Mouse (Mus musculus): ENCODE data around the gene Mff. TPM values are rescaled to one million over a fixed set of nuclear protein-coding genes. Genes with fewer than 3 reads are reported as not detected.

The Mff gene
- polyA plus RNA-seq, 1 experiment from 2014 or later: 364 TPM

DNA sequence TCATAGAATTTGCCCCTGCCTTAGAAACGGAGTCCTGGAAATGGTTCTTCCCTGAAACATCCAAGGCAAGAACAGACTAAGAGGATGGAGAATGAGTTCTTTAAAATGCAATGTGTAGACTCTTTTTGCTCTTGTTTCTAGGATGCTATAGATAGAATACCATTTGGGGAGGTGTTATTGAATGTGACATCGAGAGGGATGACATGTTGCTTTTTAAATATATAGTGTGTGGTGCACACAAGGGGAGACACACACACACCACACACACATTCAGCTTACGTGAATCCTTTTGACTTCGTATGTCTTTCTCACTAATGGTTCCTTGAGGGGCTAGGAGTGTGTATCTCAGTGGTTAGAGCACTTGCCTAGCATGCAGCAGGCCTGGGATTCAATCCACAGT is 50.6 kb downstream of the Mff start:
- Histone ChIP-seq H3K27ac (no peak overlapping the region), H3K9ac (no peak overlapping the region), H3K27me3 (no peaks in the 10 kb centered on the region), H3K4me2 (no peak overlapping the region), H3K4me3 (no peak overlapping the region), H3K9me3 (no peaks in the 10 kb centered on the region), H3K4me1 (replicated peaks) (no peaks in the 10 kb centered on the region), H3K36me3 (0 out of 2 replicates have a peak, but pooled peaks cover 3% of the 10 kb centered on the region)
- whole genome bisulfite sequencing: 94% methylated on average over 4 of the region's 4 CpGs
- no peak for ATAC-seq (ENCODE audit: low FRiP score)

DNA sequence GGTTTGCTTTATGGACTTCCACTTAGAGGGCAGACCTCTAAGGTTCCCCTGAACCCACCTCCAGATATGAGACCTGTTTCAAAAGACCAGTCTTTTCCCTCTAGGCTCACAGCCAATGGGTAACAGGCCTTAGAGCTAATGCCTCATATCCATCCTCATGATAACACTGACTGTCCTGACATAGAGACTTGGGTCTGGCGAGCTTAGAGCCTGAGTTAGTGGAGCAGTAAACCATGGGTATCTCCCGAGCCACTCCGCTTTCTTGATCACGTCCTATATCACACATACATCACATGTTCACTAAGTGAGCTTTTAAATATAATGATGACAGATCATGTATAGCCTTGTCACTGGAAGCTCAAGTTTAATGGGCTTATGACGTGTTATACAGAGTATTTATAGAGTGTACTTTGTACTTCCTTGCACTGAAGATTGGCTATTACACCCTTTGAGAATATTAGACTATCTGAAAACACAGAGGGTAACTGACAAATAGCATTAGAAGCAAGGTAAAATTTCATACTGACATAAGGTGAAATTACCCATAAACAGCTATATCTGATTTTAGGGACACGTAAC is 54.8 kb downstream of the Mff start:
- no peak overlapping the region for H3K27ac ChIP-seq
- no peak overlapping the region for H3K4me2 ChIP-seq
- no peaks in the 10 kb centered on the region for H3K9me3 ChIP-seq
- no peaks in the 10 kb centered on the region for H3K27me3 ChIP-seq
- H3K4me1 ChIP-seq (replicated peaks): no peaks in the 10 kb centered on the region
- no peak overlapping the region for H3K9ac ChIP-seq
- no peaks in the 10 kb centered on the region for H3K36me3 ChIP-seq
- no peak overlapping the region for H3K4me3 ChIP-seq
- 90% methylated on average over 6 of the region's 6 CpGs for WGBS
- no peak for ATAC-seq (ENCODE audit: low FRiP score)

DNA sequence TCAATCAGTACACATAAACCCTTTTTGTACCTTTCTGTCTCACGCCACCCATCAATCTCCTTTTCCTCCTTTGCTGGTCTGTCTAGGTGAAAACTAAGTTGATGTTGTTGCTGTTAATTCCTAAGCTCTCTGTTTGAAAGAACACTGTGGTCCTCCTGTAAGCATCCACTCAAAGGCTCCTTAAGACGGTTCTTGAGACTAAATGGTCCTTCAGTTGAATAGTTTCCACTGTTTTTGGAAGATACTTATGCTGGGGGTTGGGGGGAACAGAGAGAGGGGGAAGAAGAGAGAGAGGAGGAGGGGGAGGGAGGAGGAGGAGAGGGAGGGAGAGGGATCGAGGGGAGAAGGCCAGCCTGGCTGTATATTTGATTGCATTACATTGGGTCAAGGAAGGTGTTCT is 58.9 kb downstream of the Mff start:
- ATAC-seq (ENCODE audit: low FRiP score): no peak
- H3K9ac ChIP-seq: no peak overlapping the region
- 87% methylated on average over 3 of the region's 3 CpGs for WGBS

GRCm38 (mm10) chr1:82785546-82785945 is 60.9 kb downstream of the Mff start:
- no peaks in the 10 kb centered on the region for H3K27me3 ChIP-seq
- H3K36me3 ChIP-seq: no peaks in the 10 kb centered on the region
- no peak for ATAC-seq (ENCODE audit: low FRiP score)
- no peak overlapping the region for H3K9ac ChIP-seq
- 0 out of 2 replicates have a peak, but pooled peaks cover 3% of the 10 kb centered on the region for H3K4me1 ChIP-seq (replicated peaks)
- H3K4me3 ChIP-seq: no peak overlapping the region
- H3K4me2 ChIP-seq: no peak overlapping the region
- no peaks in the 10 kb centered on the region for H3K9me3 ChIP-seq
- H3K27ac ChIP-seq: no peak overlapping the region
- WGBS: 82% methylated on average over 6 of the region's 6 CpGs

More for the DNA sequence above, 58.9 kb downstream of the Mff start:
- H3K27me3 ChIP-seq: no peaks in the 10 kb centered on the region
- no peak overlapping the region for H3K4me2 ChIP-seq
- no peaks in the 10 kb centered on the region for H3K9me3 ChIP-seq
- H3K36me3 ChIP-seq: no peaks in the 10 kb centered on the region
- H3K27ac ChIP-seq: no peak overlapping the region
- H3K4me3 ChIP-seq: no peak overlapping the region
- 0 out of 2 replicates have a peak, but pooled peaks cover 3% of the 10 kb centered on the region for H3K4me1 ChIP-seq (replicated peaks)

GRCm38 (mm10) chr1:82787414-82787813 is 62.7 kb downstream of the Mff start:
- peak; percentile 89 for ATAC-seq (ENCODE audit: low FRiP score)
- H3K4me3 ChIP-seq: no peak overlapping the region
- no peaks in the 10 kb centered on the region for H3K36me3 ChIP-seq
- H3K27me3 ChIP-seq: no peaks in the 10 kb centered on the region
- no peak overlapping the region for H3K27ac ChIP-seq
- 0 out of 2 replicates have a peak, but pooled peaks cover 3% of the 10 kb centered on the region for H3K4me1 ChIP-seq (replicated peaks)
- H3K9ac ChIP-seq: no peak overlapping the region
- 7% methylated on average over 2 of the region's 2 CpGs for WGBS
- no peak overlapping the region for H3K4me2 ChIP-seq
- H3K9me3 ChIP-seq: no peaks in the 10 kb centered on the region

GRCm38 (mm10) chr1:82788070-82788469 is 63.4 kb downstream of the Mff start:
- no peak overlapping the region for H3K27ac ChIP-seq
- no peaks in the 10 kb centered on the region for H3K27me3 ChIP-seq
- H3K9me3 ChIP-seq: no peaks in the 10 kb centered on the region
- no peak overlapping the region for H3K4me3 ChIP-seq
- ATAC-seq (ENCODE audit: low FRiP score): no peak
- 76% methylated on average over 7 of the region's 7 CpGs for WGBS
- H3K36me3 ChIP-seq: no peaks in the 10 kb centered on the region
- no peak overlapping the region for H3K4me2 ChIP-seq
- 0 out of 2 replicates have a peak, but pooled peaks cover 3% of the 10 kb centered on the region for H3K4me1 ChIP-seq (replicated peaks)
- no peak overlapping the region for H3K9ac ChIP-seq

GRCm38 (mm10) chr1:82791105-82791504 is 66.4 kb downstream of the Mff start:
- Histone ChIP-seq H3K4me1 (replicated peaks) (peaks cover 3% of the 10 kb centered on the region; the same call in 1 of the 2 replicates), H3K27ac (no peak overlapping the region), H3K4me3 (no peak overlapping the region), H3K36me3 (no peaks in the 10 kb centered on the region), H3K9ac (no peak overlapping the region), H3K27me3 (no peaks in the 10 kb centered on the region), H3K4me2 (no peak overlapping the region), H3K9me3 (no peaks in the 10 kb centered on the region)
- WGBS: 79% methylated on average over 11 of the region's 11 CpGs
- no peak for ATAC-seq (ENCODE audit: low FRiP score)

DNA sequence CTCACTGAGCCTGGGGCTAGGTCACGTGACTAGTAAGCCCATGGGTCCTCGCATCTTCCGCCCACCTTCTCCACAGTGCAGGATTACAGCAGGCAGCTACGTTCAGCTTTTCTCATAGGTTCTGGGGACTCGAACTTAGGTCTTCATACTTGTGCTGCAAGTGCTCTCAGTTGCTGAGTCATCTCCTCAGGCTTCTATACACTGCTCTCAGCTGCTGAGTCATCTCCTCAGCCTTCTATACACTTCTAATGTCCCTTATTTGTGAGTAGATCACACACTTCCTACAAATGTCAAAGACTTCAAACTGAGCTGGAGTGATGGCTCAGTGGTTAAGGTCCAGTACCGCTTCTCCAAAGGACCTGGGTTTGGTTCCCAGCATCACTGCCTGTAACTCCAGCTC is 67.5 kb downstream of the Mff start:
- no peaks in the 10 kb centered on the region for H3K9me3 ChIP-seq
- no peaks in the 10 kb centered on the region for H3K27me3 ChIP-seq
- 92% methylated on average over 6 of the region's 6 CpGs for WGBS
- no peak for ATAC-seq (ENCODE audit: low FRiP score)
- H3K9ac ChIP-seq: no peak overlapping the region
- H3K36me3 ChIP-seq: no peaks in the 10 kb centered on the region
- no peak overlapping the region for H3K4me3 ChIP-seq
- no peak overlapping the region for H3K4me2 ChIP-seq
- H3K27ac ChIP-seq: no peak overlapping the region
- H3K4me1 ChIP-seq (replicated peaks): peaks cover 3% of the 10 kb centered on the region; the same call in 1 of the 2 replicates

DNA sequence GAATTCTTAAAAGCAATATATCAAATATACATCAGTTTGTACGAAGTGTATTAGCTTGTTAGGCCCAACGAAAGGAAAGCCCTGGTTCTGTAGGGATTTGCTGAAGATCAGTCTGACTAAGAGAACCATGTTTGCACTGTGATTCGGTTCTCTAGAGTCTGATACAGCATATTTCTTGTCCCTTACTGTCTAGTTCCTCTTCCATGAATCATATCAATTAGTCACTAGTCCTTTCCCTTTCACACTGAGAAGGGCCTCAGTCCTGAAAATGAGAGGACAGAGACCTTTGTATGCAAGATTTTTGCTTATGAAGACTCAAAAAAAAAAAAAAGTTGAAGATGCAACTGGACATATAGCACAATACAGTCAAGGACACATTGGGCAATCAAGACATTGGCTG is 68.4 kb downstream of the Mff start:
- Histone ChIP-seq H3K9ac (no peak overlapping the region), H3K4me3 (no peak overlapping the region), H3K9me3 (no peaks in the 10 kb centered on the region), H3K36me3 (no peaks in the 10 kb centered on the region), H3K27ac (no peak overlapping the region), H3K4me1 (replicated peaks) (no peaks in the 10 kb centered on the region; the same call in 1 of the 2 replicates), H3K27me3 (no peaks in the 10 kb centered on the region), H3K4me2 (no peak overlapping the region)
- 90% methylated on average over 3 of the region's 3 CpGs for WGBS
- ATAC-seq (ENCODE audit: low FRiP score): no peak

DNA sequence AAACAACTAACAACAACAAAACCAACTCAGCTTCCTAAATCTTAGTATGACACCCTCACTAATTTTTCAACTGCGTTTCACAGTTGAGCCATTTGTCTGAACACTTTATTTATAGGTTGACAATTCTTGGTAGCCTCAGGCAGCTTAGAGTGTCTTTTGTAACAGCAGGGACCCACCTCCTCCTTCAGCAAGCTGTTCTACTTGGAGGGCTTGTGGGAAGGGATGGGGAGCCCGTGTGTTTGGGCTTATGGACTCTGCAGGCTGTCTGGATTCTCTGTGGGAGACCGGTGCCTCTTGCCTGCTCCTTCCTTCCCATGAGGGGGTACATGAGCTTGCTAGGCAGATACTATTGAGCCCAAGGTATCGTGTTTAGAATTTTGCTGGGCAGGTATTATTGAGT is 69.3 kb downstream of the Mff start:
- WGBS: 50% methylated on average over 4 of the region's 4 CpGs
- H3K27ac ChIP-seq: 0 out of 2 replicates have a peak overlapping the region, but pooled peaks have one; percentile 18

GRCm38 (mm10) chr1:82795211-82795610 is 70.5 kb downstream of the Mff start:
- H3K27me3 ChIP-seq: no peaks in the 10 kb centered on the region
- H3K4me2 ChIP-seq: no peak overlapping the region
- no peaks in the 10 kb centered on the region; the same call in 1 of the 2 replicates for H3K4me1 ChIP-seq (replicated peaks)
- H3K9ac ChIP-seq: no peak overlapping the region
- WGBS: 93% methylated on average over 2 of the region's 2 CpGs
- ATAC-seq (ENCODE audit: low FRiP score): no peak
- no peaks in the 10 kb centered on the region for H3K36me3 ChIP-seq
- H3K4me3 ChIP-seq: no peak overlapping the region
- no peaks in the 10 kb centered on the region for H3K9me3 ChIP-seq
- no peak overlapping the region for H3K27ac ChIP-seq

More for the DNA sequence above, 69.3 kb downstream of the Mff start:
- Histone ChIP-seq H3K9me3 (no peaks in the 10 kb centered on the region), H3K36me3 (no peaks in the 10 kb centered on the region), H3K4me3 (no peak overlapping the region), H3K9ac (no peak overlapping the region), H3K27me3 (no peaks in the 10 kb centered on the region), H3K4me1 (replicated peaks) (no peaks in the 10 kb centered on the region; the same call in 1 of the 2 replicates), H3K4me2 (no peak overlapping the region)
- no peak for ATAC-seq (ENCODE audit: low FRiP score)

GRCm38 (mm10) chr1:82795702-82796443 is 71.2 kb downstream of the Mff start:
- Histone ChIP-seq H3K4me1 (replicated peaks) (no peaks in the 10 kb centered on the region; the same call in 1 of the 2 replicates), H3K9me3 (no peaks in the 10 kb centered on the region), H3K36me3 (no peaks in the 10 kb centered on the region), H3K4me3 (no peak overlapping the region), H3K4me2 (no peak overlapping the region), H3K27me3 (no peaks in the 10 kb centered on the region), H3K27ac (no peak overlapping the region), H3K9ac (no peak overlapping the region)
- 83% methylated on average over 18 of the region's 18 CpGs for WGBS
- no peak for ATAC-seq (ENCODE audit: low FRiP score)

GRCm38 (mm10) chr1:82797088-82797487 is 72.4 kb downstream of the Mff start:
- no peaks in the 10 kb centered on the region for H3K27me3 ChIP-seq
- ATAC-seq (ENCODE audit: low FRiP score): no peak
- no peak overlapping the region for H3K9ac ChIP-seq
- H3K9me3 ChIP-seq: no peaks in the 10 kb centered on the region
- H3K4me2 ChIP-seq: no peak overlapping the region
- no peaks in the 10 kb centered on the region for H3K36me3 ChIP-seq
- no peak overlapping the region for H3K27ac ChIP-seq
- no peaks in the 10 kb centered on the region; the same call in 1 of the 2 replicates for H3K4me1 ChIP-seq (replicated peaks)
- no peak overlapping the region for H3K4me3 ChIP-seq
- WGBS: 93% methylated on average over 4 of the region's 4 CpGs
